Mouse (Mus musculus): ENCODE results near the gene Cox19.

The Cox19 gene

DNA sequence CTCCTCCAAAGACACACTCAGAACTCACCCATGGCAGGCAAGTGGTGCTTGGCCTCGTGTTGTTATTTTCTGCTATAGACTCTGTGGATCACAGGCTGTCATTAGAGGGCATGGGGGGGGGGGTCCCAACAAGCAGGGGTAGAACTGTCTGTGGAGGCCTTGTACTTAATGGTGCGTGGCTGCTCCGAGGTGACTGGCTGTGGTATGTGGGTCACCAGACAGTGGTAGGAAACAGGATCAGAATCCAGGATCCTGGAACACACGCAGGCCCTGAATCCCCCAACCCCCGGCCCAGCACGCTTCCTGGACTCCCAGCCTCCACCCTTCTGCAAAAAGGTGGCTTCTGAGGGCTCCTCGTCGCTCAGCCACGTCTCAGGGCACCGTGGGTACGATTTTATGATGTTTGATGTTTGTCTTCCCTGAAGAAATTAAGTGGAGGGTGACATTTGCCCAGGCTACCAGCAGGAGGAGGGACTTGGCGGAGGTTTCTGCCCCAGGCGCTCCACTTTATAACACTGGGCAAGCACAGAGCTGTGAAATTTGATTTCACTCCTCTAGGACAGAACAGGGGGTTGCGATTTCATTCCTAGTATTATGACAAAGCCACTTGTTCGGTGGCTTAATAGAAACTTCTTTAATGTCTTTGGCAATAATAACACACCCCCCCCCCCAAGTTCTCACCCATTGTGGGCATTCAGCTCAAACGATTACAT is 17.8 kb downstream of the Cox19 start:
- ATAC-seq (ENCODE audit: insufficient number of reproducible peaks, low FRiP score, low TSS enrichment): no peak

DNA sequence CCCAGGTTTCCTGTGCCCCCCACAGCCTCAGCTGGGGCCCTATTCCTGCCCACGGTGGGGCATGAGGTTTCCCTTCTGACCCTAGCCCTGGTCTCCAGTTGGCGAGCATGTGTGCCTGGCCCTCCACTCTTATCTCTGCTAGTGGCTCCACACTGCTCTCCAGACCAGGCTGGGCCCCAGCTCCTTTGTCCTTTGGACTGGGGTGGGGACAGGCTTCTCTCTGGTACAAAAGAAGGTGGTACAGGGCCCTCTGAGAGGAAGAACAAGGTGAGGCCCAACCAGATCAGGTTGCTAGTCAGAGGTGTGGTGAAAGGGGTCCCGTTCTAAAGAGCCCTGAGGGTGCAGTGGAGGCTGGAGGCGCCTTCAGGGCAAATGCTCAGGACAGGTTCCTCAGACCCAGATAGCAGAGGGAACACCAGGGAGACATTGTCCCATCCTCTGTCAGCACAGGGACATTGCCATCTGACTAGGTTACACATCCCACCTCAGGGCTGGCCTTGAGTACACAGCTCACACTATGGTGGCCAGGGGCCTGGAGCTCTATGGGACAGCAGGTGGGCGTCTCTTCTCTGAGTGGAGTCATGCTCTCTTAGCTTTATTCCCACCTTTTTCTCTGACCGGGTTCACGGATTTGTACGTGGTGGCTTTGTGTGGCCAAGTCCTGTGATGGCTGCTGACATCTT is 18.5 kb downstream of the Cox19 start:
- ATAC-seq (ENCODE audit: insufficient number of reproducible peaks, low FRiP score, low TSS enrichment): no peak

DNA sequence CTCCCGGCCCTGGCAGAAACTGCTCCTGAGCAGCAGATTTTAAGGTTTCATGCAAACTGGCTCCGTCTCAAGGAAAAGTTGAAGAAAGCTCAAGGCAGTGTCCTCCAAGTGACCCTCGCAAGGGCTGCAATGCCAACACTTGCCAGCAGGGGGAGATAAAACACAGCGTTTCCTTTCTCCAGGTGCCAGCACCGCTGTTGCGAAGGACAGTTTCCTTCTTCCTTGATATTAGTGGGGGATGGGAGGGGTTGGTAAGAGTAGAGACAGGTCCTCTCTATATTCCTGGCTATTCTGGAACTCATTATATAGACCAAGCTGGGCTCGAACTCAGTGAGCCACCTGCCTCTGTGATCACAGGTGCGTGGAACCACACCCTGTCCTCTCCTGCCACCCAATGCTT is 19.5 kb downstream of the Cox19 start:
- no peak for ATAC-seq (ENCODE audit: insufficient number of reproducible peaks, low FRiP score, low TSS enrichment)

DNA sequence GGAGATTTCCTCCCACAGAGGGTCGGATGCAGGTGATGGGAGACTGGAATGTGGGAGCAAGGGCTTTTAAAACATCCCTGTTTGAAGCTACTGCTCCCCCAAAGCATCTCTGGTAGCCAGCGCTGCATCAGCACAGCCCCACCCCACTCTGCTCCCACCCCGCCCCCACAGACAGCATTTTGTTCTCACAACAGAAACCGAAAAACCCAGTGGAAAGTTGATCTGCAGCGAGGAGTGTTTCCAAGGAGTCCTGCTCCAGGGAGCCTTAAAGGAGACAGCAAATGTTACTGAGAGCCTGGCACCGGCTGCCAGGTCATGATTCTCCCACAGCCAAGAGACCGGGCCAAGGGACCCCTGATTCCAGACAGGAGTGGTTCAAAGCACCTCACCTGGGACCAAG is 20.5 kb downstream of the Cox19 start:
- no peak for ATAC-seq (ENCODE audit: insufficient number of reproducible peaks, low FRiP score, low TSS enrichment)

DNA sequence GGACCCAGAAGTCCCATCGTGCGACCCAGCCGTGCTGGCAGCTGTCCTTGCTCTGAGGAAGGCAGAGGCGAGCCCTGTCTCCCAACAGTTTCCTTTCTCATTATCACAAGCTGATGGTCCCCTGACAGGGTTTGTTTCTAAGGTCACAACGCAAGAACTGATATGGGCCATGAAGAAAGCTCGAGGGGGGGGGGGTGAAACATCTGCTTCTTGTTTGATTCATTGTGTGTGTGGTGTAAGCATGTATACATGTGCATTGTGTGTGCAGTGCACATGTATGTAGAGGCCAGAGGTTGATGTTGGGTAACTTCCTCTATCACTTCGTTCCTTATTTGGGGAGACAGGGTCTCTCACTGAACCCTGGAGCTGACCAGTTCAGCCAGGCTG is 23.6 kb downstream of the Cox19 start:
- no peak for ATAC-seq (ENCODE audit: insufficient number of reproducible peaks, low FRiP score, low TSS enrichment)

DNA sequence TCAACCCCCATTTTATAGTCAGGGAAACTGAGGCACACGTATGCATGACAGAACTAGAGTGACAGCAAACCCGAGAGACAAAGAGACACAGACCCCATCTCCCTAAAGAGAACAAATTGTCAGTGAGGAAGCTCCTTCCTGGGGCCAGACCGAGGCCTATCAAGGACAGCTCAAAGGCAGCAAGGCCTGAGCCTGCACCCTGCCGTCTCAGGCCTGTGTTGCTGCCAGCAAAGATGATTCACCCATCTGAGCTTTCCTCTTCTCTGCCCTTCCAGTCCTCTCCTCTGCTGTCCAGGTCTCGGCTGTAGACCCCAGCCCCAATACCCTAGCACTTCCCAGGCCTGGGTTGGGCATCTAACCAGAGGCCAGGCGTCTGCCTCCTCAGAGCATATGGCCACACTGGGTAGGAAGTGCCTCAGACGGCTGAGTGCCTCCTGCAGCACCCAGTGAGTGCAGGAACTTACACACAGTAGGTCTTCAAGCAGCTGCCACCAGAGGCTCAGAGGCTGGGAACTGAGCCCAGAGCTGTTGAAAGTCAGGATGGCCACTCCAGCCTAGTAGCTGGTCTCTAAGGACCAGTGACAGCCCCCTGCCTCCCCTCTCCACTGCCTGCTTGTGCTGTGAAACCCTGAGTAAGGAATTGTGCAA is 24.1 kb downstream of the Cox19 start:
- no peak for ATAC-seq (ENCODE audit: insufficient number of reproducible peaks, low FRiP score, low TSS enrichment)

DNA sequence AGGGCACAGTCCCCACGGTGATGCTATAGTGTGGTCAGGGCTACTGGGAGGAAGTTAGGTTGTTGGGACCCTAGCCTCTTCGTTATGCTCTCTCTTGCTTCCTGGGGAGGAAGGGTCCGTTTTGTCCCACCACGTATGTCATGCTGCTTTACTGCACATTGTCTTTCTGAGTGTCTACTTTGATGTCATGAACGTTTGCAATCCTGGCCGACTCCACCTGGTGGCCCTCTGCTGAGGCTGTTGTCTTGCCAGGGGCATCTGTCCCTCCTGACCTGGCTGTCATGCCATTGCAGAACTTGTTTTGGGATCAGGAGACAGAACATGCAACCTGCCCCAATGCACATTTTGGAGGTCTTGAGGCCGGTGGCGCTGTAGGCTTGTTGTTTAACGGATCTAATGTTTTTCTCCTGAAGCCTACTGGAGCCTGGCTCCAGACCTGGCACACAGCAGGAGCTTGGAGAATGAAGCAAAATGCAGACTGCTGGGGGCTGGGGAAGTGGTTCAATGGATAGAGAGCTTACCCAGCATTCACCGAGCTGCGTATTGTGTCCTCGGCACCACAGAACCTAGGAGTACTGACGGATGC is 25.0 kb downstream of the Cox19 start:
- ATAC-seq (ENCODE audit: insufficient number of reproducible peaks, low FRiP score, low TSS enrichment): no peak

DNA sequence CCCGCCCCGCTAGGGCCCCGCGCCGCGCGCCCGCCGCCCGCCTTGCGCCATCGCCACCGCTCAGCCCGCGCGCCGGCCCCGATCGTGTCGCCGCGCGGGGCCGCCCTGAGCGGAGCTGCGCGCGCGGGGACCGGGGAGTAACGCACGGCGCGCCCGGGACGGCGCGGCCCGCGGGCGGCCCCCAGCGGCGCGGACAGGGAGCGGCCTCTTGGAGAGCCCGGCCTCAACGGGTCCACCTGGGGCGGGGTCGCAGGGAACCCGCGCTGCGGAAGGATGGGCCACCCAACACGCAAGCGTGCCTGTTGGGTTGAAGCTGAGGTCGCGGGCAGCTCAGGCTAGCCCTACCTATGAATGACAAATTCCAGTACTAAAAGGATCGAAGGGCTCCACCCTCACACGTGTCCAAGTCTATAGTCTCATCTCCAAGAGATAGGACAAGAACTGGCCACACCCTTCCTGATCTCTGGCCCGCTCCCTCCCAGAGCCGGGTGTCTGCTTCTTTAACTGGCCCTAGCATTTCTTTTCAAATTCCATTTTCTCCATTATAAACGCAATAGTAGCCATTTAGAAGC is 25.7 kb downstream of the Cox19 start, which contains the start of gene Adap1:
Gene Adap1 (minus strand): TSS at position 228 of the 572 bp plus-strand sequence.
- ATAC-seq (ENCODE audit: insufficient number of reproducible peaks, low FRiP score, low TSS enrichment): peak; percentile 60

DNA sequence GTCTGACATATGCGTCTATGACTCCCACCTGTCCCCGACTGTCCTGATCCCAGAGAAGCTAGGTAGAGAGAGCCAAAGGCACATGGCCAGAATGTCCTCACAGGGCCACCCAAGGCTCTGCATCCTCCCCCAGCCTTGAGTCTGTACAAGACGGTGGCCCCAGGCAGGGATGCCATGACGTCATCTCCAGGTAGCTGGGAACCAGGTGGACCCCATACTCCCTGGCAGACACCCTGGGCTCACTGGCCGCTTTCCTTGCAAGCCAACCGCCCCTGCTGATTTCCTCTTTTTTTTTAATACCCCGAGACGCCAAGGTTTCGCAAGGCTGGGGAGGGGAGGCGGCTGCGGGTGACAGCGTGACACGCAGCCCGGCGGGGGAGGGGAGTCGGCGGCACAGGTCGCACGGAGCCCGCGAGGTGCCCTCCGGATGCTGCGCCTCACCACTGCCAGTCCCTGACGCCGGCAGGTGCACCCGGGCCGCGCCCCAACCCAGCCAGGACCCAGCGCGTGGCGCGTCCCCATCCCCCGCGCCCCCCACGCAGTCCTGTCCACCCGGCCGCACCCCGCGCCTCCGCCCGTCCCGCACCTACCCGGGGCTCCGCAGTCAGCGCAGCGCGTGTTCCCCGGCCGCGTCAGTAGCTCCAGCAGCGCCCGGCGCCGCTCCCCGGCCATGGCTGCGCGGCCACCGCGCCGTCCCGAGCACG is 26.4 kb downstream of the Cox19 start:
- peak; percentile 17; the same call in 1 of the 2 replicates for ATAC-seq (ENCODE audit: insufficient number of reproducible peaks, low FRiP score, low TSS enrichment)

DNA sequence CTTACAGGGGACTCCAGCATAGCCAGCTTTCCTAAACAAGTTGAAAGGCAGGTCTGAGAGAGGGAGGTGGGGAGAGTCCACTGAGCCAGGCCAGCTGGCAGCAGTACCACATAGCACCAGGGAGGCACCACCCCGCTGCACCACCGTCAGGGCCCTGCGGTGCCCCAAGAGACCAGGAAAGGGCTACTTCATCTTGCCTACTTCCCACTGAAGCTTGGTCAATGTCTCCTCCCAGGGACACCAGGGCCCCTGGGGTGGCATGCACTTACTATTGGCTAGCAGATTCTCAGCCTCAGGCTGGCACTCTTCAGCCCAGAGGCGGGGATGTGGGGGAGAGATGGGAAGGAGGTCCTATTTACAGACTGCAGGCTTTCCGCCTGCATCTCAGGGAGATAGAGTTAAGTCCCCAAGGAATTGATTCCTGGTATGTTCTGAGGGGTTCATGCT is 27.1 kb downstream of the Cox19 start:
- ATAC-seq (ENCODE audit: insufficient number of reproducible peaks, low FRiP score, low TSS enrichment): peak; percentile 3; the same call in 1 of the 2 replicates

DNA sequence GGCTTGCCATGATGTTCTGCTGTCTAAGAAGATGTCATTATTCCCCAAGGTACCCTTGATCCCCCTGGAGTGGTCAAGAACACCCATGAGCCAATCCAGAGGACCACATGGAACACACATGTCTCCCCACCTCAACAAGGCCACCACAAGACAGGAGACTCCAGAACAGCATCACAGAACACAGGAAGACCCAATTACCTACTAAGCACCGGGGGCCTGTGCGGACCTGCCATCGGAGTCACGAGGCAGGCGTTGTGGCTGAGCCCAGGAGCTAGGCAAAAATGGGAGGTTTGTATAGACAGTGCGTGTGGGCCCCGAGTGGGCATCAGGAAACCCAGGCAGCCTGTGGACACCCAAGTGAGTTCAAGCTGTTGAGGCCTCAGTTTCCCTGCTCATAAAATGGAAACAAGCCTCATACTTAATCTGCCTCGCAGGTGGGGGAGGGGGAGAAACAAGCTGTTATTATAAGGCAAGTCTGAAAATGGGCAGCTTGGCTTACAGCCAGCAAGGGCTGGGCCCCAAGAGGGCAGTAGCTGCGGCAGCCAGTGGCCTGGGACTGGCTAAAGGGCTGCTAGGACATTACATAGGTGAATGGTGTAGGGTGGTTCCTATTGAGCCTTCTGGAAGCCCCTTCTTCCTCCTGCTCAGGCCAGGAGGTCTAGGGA is 27.8 kb downstream of the Cox19 start:
- ATAC-seq (ENCODE audit: insufficient number of reproducible peaks, low FRiP score, low TSS enrichment): no peak

DNA sequence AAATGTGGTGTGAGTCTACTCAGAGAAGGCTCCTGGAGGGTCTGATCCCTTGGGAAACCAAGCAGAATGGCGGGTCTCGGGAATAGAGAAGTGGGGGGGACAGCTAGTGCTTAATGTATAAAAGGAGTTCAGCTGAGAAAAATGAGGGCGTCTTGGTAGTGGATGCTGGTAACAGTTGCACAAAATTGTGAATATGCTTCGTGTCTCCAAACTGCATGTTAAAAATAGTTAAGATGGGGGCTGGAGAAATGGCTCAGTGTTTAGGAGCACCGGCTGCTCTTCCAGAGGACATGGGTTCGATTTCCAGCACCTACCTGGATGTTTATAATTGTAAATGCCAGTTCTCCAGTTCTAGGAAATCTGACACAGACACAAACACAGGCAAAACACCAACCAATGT is 29.9 kb downstream of the Cox19 start:
- ATAC-seq (ENCODE audit: insufficient number of reproducible peaks, low FRiP score, low TSS enrichment): no peak

DNA sequence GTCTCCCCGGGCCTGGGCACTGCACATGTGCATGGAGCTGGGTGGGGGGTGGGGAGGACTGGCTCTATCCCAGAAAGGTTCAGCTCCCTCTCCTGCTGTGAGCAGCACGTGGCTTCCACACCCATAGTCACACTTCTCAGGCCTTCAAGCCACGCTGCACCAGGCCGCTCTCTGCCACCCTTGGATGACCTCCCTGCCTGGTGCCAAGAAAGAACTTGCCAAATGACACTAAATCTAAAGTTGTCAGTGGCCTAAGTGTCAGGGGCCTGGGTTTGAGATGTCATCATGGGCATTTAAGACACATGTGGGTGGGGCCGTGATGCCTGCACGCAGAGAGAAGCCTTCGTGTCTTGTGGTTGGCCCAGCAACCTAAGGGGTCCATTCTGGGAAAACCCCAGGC is 30.8 kb downstream of the Cox19 start:
- ATAC-seq (ENCODE audit: insufficient number of reproducible peaks, low FRiP score, low TSS enrichment): no peak

DNA sequence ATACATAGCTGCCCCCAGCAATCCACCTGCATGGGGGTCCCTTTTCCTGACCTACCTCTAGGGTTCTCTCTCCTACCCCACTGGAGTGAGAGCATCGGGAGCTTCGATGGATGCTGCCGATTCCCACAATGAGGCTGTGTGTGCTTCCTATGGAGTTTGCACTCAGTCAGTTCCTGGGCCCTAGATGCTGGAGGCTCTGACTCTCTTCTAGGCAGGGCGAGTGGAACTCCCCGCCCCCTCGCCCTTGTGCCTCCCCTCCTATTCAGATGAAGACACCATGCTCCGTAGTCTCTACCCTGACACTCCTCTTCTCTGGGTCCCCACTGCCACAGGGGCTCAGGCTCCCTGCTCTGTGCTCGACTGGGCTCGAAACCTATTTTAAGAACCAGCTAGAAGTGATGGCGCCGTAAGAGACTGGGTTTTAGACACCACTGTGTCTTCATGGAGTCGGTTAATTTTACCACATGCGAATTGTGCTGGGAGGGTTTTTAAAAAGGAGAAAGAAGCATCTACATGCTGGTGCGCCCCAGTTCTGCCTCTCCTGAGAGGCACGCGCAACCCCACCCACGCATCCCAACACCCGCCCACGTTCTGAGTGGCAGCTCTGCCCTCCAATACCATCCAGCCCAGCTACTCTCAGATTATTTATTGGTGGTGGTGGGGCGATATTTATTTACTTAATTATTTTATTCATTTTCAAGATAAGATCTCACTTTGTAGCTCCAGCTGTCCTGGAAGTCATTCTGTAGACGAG is 33.3 kb downstream of the Cox19 start:
- ATAC-seq (ENCODE audit: insufficient number of reproducible peaks, low FRiP score, low TSS enrichment): no peak

DNA sequence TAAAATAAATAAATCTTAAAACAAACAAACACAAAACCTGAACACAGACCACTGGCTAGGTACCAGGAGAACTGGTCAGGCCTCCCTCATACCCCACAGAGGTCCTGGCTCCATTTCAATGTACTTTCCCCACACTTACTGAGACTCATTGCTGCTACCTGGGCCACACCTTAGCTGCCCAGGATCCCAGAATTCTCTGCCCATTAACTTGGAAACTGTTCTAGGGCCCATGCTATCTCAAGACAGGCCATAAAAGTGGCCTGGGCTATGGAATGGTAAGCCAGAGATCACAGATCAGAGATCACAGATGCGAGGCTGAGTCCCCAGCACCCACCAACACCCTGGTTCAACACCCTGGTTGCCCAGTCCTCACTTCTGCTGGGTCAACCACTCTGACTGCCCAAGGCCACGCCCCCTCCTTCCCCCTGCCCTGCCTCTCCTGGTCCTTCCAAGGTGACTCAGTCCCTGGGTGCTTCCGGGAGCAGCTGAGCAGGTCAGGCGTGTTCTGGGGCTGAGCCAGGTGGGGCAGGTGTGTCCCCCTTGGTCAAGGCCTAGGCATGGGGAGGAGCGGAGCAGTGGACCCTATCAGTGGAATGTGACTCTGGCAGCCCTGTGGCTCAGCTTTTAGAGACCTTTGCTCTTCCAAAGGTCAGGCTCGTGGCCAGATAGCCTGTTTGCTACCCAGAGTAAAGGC is 34.1 kb downstream of the Cox19 start:
- ATAC-seq (ENCODE audit: insufficient number of reproducible peaks, low FRiP score, low TSS enrichment): no peak

DNA sequence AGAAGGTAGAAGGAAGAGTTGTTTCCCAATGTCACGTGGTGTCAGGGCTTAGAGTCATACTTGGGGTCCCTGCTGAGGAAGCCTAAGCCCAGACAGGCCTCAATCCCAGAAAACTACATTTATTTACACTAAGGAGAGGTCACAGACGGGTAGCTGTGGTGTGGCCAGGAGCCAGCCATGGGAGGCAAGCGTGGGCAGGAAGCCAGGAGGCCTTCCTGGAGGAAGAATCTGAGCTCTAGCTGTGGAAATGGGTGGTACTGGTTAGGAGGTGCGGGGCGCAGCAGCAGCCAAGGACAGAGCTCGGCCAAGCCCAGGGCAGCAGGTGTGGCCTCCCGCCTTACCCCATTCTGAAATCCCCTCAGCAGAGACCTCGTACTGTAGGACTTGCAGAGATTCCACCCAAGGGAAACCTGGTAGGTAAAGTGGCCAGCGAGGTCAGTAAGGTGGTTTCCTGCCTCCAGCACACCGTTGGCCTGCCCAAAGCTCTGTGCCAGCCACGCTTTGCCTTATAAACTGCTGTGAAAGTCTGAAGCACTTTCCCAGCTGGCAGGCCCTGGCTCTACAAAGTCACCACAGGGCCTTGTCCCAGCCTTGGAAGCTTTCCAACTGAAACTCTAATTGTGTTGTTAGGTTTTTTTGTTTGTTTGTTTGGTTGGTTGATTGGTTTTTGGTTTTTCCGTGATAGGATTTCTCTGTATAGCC is 36.1 kb downstream of the Cox19 start:
- ATAC-seq (ENCODE audit: insufficient number of reproducible peaks, low FRiP score, low TSS enrichment): no peak

DNA sequence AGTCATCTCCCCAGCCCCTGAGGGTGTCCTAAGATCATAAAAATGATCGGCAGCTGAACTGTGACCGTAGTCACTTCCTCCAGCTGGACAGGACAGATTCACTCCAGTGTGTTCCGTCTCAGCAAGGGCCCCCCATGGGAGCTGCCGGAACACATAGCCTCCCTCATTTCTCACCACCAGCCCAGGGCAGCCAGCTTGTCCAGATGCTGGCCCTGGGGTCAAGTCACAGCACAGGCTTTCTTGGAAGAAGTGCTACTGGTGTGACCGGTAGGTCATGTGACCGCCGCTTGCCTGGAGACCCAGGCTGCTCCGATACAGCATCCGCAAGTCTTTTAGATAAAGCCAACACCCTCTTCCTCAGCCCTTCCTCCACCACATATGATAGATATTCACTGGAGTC is 37.7 kb downstream of the Cox19 start:
- ATAC-seq (ENCODE audit: insufficient number of reproducible peaks, low FRiP score, low TSS enrichment): no peak

DNA sequence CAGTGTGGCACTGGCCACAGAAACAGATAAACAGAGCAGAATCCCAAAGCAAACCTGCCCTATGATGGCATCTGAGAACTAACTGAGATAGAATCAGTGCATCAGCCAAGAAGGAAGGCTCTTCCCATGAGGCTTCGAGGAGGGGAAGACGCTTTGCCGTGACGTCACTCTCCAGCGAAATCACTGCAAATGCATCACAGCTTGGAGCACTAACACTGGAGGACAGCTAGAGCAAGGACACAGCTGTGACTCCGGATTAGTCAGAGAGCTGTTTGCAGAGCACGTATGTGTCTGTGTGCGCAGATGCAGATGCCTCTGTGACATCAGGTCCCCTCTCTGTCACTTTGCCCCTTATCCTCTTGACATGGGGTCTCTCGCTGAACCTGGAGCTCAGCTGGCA is 39.4 kb downstream of the Cox19 start:
- no peak for ATAC-seq (ENCODE audit: insufficient number of reproducible peaks, low FRiP score, low TSS enrichment)

Data from cerebellum, adult (tissue).